Mouse (Mus musculus) retina, postnatal 7 days (tissue): ENCODE results near the gene Camk2g.

ENCODE experiments used
- DNase-seq: peaks from one replicate; pipeline ENCODE4 v3.0.0-alpha.2; 2012; ENCODE audit warnings: low read depth, low spot score

Camk2g gene

DNA sequence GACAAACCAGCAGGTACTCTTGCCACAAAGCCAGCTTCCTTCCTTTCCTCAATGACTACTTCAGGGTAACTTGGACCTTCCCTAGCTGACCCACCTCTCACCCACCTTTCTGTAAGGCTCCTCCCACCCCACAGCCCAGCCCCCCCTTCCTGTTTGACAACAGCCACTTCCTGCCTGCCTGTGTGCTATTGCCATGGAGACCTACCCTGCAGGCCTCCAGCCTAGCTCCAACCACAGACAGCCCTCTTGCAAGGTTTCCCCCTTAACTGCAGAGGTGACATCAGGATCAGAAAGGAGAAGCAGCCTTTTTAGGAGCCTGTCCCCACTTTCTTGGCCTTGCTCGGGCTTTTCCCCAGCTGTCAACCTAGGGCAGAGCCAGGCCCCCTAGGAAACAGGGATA, 8.7 kb downstream of the Camk2g start:
- DNase-seq: no peak

DNA sequence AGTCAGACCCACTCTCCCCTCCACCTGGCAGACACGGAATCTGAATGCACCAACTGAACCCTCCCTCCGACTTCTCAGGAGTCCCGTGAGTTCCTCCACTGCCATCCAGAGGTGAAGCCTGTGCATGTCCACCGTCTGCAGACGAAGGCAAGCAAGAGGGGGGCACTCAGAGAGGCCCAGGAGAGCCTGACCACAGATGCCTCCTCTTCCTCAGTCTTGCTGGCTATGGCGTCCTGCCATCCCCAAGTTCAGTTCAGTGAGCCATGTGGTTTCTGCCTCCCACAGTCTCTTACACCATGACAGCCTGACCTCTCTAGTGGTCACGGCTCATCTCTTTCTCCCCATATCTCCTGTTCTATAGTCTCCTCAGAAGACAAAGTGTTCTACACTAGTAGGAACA, 9.2 kb downstream of the Camk2g start:
- DNase-seq: no peak

DNA sequence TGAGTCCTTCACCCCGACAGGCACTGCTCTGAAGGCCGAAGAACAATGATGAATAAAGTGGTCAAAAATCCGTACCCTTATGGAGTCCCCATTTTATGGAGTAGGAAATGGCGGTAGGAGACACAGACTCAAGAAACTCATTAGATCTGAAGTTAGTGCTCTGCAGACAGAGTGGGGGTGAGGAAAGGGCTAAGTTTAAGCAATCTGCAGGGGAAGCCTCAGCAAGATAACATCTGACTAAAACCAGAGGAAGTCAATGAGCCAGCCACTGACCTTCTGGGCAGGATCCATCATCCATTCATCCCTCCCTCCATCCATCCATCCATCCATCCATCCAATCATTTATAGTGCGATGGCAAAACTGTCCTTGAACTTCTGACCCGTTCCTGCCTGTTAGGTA, 10.4 kb downstream of the Camk2g start:
- DNase-seq: no peak

DNA sequence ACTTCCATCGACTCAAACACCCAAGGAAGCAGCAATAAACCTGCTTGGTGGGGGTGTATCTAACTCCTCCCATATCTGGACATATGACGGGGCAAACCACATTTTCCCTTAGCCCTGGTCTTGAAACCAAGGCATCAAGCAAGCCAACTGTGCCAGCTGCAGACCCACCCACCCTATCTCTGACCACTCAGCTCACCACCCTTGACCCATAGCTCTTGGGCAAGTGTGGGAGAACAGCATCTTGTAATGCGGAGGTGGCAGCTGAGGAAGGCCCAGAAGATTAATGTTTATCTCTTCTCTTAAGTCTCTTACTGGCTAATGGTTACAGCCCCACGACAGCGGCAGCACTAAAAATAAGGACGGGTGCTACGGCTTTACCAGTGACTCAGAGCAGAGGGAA, 11.0 kb downstream of the Camk2g start:
- no peak for DNase-seq

DNA sequence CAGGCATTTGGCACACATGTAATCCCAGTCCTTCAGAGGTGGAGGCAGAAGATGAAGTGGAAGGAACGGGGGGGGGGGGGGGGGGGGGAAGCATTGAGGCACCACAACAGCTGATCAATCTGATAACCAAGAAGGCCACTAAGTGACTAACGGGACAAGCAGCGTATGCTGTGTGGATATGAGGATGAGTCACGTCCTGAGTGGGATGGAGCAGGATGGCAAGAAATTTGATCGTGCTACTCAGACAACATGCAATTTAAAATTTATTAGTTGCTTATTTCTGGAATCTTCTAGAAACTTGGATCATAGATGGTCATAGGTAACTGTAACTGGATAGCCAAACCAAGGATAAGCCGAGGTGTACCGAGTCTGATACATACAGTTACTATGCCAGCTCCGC, 13.7 kb downstream of the Camk2g start:
- no peak for DNase-seq

DNA sequence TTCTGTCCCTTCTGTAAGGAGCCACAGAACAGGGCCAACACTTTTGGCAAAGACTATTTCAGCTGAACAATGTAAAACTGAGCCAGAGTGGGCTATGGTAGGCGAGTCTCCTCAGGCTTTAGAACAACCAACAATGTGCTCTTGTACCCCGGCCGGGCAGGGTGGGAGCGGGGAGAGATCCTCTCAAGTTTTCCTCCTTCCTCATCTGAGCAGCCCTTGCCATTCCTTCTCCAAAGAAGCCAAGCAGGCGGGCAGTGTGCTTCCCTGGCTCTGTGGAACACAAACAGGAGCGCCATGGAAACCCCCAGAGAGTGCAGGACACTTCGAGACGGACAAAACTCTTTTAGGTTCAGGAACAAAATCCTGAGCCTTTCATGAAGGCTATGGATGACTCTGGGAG, 15.4 kb downstream of the Camk2g start:
- DNase-seq: no peak

DNA sequence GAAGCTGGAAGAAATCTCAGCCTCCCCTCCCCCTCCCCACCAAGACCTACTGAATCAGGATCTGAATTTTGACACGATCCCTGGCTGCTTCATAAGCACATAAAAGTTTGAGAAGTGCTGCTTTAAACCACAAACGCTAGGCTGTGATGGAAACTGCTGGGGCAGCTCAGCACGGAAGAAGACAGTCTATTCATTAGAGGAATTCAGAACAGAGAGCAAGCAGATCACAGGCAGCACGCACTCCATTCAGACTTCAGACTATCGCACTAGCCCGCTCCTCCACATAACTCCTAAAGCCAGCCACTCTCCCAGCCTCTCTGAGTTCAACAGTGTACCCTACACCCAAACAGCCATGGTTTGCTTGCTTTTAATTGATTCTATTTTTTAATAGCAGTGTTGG, 18.2 kb downstream of the Camk2g start:
- DNase-seq: no peak

DNA sequence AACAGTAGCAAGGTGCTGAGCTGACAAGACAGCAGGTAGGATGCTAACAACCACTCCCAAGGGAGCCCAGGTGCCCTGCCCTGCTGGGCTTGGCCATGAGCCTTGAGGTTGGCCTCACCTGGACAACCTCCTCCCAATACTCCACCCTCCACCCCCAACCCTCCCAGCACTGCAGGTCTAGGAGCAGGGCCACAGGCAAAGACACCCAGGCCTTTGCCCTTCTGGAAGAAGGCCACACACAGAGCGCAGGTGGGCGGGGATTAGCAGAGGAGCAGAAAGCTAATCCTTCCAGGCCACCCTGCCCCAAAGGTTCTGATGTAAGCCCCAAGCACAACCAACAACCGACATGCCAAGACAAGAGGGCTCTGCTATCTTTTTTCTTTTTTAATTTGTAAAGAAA, 20.5 kb downstream of the Camk2g start:
- no peak for DNase-seq

DNA sequence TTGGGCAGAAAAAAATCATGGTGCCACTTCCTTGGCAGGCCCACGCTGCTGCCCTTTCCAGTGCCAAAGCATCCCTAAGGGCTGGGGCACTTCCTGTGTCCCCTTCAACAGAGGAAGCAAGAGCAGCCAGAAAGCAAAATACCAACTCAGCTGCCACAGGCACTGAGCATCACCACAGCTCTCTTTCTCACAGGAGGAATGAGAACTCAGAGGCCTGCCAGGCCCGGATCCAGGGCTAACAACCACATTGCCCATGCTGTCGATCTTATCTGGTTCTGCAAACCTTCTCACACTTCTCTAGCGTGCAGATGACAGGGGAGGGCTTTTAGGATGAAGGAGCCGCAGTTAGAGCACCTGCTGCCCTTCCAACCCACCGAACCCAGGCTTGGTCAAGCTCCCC, 21.1 kb downstream of the Camk2g start:
- DNase-seq: no peak

DNA sequence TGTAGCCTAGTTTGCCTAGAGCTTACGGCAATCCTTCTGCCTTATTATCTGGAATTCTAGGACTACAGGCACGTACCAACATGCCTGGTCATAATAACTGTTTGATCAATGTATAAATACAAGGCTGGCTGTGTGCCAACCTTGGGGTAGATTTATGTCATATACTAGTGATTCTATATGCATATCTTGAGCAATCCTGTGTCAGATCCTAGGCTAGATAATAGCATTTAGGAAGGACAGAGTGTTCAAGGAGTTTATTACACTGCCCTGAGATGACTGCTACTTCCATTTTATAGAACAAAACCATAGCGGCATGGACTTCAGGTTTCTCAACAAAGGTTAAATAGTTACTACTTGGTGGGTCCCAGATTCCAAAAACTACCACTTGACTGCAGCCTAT, 21.9 kb downstream of the Camk2g start:
- no peak for DNase-seq

DNA sequence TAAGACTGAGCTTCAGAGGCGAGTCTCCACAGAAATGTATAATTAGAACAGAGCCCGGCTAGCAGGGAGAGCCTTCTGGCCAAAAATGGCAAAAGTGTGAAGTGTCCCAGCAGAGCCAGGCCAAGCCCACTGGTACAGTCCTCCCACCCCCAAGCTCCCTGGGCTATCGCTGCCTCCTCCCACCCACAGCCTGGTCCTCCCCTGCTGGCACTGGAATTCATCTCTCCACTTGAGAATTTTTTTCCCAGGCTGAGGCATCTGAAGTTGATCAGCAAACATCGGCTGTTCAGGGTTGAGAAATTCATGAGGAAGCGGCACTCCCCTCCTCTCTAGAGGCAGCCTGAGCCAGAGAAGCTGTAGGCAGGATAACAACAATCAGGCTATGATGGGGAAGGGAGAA, 25.3 kb downstream of the Camk2g start:
- DNase-seq: no peak

DNA sequence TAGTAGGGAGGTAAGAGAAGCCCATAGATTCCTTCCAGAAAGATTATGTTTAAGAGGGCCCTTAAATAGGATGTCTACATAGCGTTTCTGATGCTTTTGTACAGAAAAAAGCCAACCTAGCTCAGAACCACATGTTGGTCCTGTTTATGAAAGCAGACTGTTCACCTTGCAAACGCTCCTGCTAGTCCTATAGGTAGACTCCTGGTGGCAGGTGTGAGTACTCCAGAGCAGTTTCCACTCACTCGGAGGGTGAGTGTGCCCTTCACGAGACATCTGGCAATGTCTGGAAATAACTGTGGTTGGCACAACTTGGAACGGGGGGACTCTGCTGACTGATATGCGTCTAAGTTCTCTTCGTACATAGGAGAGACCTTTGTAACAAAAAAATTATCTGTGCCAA, 26.0 kb downstream of the Camk2g start:
- no peak for DNase-seq

DNA sequence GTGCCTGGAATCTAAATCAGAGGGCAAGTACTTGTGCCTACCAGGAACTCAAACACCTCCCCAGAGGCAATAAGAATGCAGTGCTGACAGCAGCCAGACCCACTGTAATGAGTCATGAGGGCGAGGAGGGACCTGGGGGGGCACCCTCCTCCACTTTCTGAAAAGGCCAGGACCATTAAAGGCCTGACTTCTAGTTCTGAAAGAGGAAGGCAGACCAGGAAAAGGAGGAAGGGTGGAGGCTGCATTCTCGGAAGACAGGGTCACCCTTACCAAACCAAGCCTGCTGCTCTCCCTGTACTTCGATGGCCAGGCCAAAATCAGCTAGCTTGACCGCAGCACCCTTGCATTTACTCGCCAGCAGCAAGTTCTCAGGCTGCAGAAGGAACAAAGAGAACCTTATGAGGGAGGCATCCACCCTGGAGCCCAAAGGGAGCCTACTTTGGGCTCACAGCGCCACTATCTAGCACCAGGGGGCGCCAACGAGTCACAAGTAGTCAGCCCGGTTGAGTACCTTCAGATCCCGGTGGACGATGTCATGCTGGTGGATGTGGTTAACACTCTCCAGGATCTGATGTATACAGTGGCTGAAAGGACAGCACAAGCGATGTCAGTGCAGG, 28.1 kb downstream of the Camk2g start:
- peak; percentile 73 for DNase-seq

DNA sequence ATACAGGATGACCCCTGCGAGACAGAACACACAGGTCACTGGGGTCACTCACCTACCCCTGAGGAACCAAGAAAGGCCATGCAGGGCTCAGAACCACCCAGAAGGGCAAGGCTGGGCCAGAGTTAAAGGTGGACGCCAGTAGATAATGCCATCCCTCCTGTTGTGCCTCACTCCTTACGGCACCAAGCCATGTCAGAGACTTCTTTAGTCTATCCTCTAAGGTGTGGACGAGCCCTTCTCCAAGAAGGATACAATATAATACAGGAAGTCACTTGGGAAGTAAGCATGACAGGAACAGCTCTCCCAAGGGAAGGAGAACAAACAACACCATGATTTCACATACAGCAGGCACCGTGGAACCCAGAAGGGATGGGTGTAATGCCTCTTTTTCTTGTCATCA, 28.9 kb downstream of the Camk2g start:
- DNase-seq: no peak

DNA sequence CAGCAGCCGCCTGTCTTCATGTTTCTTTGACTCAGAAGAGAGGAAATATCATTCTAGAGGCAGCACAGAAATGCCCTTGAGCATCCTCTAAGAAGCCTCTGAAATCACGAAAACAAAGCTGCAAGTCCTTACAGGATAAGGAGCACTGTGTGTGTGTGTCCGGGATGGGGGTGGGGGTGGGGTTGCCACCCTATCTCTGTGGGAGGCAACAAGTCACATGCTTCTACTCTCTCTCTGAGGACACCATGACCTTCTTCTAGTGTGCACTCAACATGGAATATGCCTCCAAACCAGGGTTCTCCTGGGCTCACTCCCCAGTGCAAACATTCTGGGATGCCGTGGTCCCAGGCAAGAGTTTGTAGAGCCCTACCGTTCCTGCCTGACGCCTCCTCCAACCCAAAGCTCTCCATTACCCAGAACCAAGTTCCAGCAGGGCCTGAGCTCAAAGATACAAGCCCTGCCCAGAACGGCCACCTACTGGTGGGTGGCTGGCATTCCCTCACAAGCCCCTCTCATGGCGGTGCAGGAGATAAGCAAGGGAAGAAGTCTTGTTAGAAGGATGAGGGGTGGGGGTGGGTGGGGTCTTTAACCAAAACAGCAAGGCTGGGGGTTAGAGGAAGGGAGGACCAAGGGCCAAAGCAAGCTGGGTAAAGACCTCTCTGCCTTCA, 35.0 kb downstream of the Camk2g start:
- DNase-seq: no peak

DNA sequence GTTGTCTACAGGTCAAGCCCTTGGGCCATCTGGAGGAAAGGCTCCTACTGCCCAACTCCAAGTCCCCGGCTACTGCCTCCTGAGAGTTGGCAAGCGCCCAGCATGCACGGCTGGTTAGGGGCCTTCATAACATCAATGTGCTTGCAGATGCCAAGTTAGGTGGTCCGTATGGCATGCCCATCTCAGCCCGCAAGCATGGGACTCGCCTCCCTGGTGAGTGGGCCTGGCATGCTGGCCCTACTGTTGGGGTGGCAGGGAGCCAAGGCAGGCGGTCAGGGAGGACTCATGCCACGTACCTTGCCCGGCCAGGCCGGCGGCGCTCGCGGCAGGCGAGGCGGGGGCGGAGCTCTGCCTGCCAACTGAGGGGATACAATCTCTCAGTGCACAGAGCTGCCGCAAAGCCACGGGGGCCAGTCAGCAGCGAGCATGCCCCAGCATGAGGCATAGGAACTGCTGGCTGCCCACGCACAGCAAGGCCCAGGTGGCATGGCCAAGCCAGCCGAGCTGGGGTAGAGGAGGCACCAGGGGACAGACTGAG, 36.4 kb downstream of the Camk2g start:
- no peak for DNase-seq

DNA sequence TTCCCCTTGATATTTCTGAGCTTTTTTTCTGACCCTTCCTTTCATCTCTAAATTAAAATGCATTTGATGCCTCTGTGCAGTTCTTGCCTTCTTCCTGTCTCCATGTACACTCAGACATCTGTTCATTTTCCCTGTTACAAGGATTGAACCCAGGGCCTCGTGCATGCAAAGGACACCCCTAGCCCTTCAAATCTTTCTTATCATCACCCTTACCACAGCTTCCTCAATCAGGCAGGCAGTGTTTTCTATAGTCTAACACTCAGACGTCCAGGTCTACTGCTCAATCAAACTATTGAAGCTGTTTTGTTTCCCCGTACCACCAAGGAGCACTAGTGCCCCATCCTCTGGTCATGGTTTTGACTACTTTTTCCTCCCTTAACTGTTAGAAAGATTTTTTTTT, 40.1 kb downstream of the Camk2g start:
- DNase-seq: no peak

DNA sequence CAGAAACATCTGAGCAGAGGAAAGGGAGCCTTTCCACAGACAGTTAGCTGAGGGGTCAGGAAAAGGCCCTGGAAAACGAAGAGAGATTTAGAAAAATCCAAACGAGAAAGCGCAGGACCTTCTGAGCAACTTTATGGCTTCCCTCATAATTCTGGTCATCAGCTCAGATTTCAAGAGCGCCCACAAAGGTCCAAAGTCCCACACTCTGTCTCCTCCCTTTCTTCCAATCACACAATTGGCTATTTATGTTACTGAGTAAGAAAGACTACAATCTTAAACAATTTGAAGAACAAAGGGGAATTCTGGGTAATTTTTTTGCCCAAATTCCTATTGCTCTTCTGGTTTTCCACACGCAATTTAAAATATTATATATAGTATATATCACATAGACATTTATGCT, 43.4 kb downstream of the Camk2g start:
- DNase-seq: no peak

DNA sequence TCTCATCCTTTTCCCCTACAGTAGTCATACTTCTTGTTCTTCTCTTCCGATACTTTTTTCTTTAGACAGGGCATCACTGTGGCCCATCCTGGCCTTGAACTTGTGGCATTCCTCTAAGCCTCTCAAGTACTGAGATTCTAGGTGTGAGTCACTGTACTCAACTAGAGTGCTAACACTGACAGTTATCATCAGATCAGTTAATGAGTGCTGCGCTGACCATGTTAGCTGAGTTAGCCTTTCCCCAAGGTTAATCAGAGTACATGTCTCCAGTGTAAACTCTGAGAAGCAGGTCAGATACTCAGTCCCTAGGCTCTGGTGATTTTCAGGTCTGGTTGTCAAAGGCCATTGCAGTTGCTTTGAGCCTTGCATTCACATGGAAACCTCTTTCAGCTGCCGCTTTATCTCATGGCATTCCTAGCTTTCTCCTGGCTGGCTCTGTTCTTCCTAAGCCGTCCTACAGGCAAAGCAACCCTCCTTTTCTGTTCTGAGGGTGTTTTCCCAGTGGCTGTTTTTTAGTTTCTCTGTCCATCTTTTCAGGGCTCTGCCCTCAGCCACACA, 44.3 kb downstream of the Camk2g start:
- no peak for DNase-seq

DNA sequence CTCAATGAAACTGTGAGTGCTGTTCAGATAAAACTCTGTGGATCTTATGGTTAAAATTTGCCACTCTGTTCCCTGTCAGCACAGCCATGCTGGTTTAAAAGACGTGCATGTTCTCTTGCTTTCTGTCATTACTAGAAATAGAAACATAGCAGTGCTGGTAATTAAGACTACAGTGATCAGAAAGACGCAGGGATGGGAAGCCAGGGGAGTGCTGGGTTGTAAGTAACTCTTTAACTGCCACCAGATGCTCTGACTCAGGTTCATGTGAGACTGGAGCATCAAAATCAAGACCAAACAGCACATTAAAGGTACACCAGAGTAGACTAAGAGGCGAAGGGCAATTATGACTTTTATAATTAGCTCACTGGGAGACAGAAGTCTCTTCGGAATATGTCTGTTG, 45.5 kb downstream of the Camk2g start:
- DNase-seq: no peak

DNA sequence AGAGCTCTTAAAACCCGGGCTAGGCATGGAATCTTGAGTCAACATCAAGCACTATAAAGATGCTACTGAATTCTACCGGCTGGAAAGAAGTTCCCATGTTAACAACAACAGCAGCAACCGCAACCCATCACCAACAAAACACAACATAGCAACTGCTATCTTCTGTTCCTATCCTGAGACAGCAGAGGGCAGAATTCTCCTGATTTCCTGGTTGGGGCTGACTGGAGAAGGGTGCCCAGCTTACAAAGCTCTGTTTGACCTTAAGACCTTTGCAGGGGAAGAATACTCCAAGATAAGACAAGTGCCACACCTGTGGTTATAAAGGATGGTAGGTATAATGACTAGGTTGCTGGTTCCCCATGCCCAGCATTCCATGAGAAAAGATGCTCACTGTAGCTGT, 47.0 kb downstream of the Camk2g start:
- no peak for DNase-seq

DNA sequence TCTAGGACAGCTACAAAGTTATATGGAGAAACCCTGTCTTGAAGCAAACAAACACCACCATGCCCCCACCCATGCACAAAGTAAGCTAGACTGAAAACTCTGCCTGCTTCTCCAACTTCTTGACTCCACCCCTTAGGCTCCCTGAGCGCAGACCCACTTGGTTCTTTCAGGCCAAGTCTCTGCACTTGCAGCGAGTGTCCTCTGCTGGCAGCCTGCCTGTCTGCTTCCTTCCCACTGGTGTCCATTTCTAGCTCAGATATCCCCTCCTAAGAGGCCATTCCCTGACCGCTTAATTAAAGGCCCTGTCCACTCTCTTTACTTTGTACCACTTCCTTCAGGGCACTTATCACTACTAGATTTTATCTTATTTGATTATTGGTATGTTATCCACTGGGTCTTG, 50.3 kb downstream of the Camk2g start:
- no peak for DNase-seq

DNA sequence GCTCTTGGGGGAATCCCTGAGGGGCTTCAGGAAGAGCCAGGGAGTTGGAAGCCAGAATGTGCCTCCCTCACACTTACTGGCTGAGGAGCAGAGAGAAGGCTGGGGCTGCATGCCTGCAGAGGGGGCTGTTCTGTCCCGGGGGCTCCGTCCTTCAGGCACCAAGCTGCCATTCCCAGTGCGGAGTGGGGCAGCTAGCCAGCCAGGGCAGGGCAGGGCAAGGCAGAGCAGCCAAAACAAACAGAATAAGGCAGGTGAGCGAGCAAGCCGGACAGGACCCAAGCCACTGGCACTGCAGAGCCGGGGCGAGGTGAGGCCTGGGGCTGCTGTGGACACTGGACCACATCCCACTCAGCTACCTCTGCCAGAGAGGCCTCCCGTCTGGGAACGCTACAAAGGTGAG, 52.6 kb downstream of the Camk2g start:
- DNase-seq: no peak
